Mouse (Mus musculus) G1E (cell line): ENCODE data around the gene Pgm5.

ENCODE experiments used
- CTCF ChIP-seq: IDR thresholded peaks from 2 replicates; pipeline ENCODE4 v1.5.1; 2012; ENCODE audit warnings: low read depth, low read length, inconsistent platforms, mixed read lengths
- GATA1 ChIP-seq: IDR thresholded peaks from 2 replicates; pipeline ENCODE4 v1.6.1; 2012; ENCODE audit warnings: borderline replicate concordance, low read length, inconsistent platforms, mixed read lengths
- GATA2 ChIP-seq: IDR thresholded peaks from 2 replicates; pipeline ENCODE4 v1.6.1; 2012; ENCODE audit warnings: low read depth, low read length, inconsistent platforms, borderline replicate concordance
- TAL1 ChIP-seq: conservative IDR thresholded peaks from 2 replicates; pipeline ENCODE4 v1.6.1; 2012; ENCODE audit warnings: low read depth, low read length, inconsistent platforms, mixed read lengths

GRCm38 (mm10) chr19:24699196-24699595 is 162.5 kb downstream of the Pgm5 start:
- TF ChIP-seq GATA1 (no peak), CTCF (no peak), GATA2 (no peak), TAL1 (no peak)
